Mouse (Mus musculus) heart, postnatal 0 days (tissue): ENCODE results near the gene Flvcr1. TPM values are rescaled to one million over a fixed set of nuclear protein-coding genes. Genes with fewer than 3 reads are reported as not detected.

ENCODE experiments used
- ATAC-seq: fragments of 200-750 bp; cut with Nextera tagmentation; 2 replicates; pipeline ENCODE4 v1.8.0; 2017; ENCODE audit warnings: low read depth, moderate number of reproducible peaks, moderate library complexity; ENCODE audit not compliant: insufficient read depth
- DNase-seq: peaks from one replicate; pipeline ENCODE4 v3.0.0-alpha.2; 2016; ENCODE audit warnings: low spot score
- H3K27ac ChIP-seq: fragments of 300-500 bp; sonication (generic); 2 replicates; pipeline ENCODE4 v1.5.1; 2014; ENCODE audit warnings: low read depth, mild to moderate bottlenecking
- H3K27me3 ChIP-seq: fragments of 300-500 bp; sonication (generic); 2 replicates; pipeline ENCODE4 v1.6.1; 2014; ENCODE audit warnings: low read length, mixed read lengths; ENCODE audit not compliant: control insufficient read depth, insufficient read depth
- H3K36me3 ChIP-seq: fragments of 300-500 bp; sonication (generic); replicated peaks from 2 replicates; pipeline ENCODE4 v1.6.1; 2014; ENCODE audit warnings: low read length, mixed read lengths; ENCODE audit not compliant: control insufficient read depth, insufficient read depth
- H3K4me1 ChIP-seq: fragments of 300-500 bp; sonication (generic); 2 replicates; pipeline ENCODE4 v1.6.1; 2014; ENCODE audit warnings: antibody characterized with exemption; ENCODE audit not compliant: control insufficient read depth, insufficient read depth
- H3K4me2 ChIP-seq: fragments of 300-500 bp; sonication (generic); 2 replicates; pipeline ENCODE4 v1.6.1; 2014; ENCODE audit warnings: low read depth, mild to moderate bottlenecking, low read length, moderate library complexity
- H3K4me3 ChIP-seq: fragments of 300-500 bp; sonication (generic); 2 replicates; pipeline ENCODE4 v1.5.1; 2014; ENCODE audit warnings: low read depth, low read length
- H3K9ac ChIP-seq: fragments of 300-500 bp; sonication (generic); replicated peaks from 2 replicates; pipeline ENCODE4 v1.6.1; 2014; ENCODE audit warnings: low read depth, low read length, mixed read lengths
- H3K9me3 ChIP-seq: fragments of 300-500 bp; sonication (generic); replicated peaks from 2 replicates; pipeline ENCODE4 v1.6.1; 2016; ENCODE audit warnings: low read length; ENCODE audit not compliant: control insufficient read depth
- CTCF ChIP-seq: IDR thresholded peaks from 2 replicates; pipeline ENCODE4 v1.5.1; 2016; ENCODE audit warnings: antibody characterized with exemption, control low read depth, low read depth
- EP300 ChIP-seq: IDR thresholded peaks from 2 replicates; pipeline ENCODE4 v1.6.1; 2016; ENCODE audit warnings: antibody characterized with exemption, low read depth
- WGBS: fragments of 180-500 bp; shearing (Covaris S2); extraction: QIAGEN DNeasy Blood & Tissue Kit; methylation state at CpG from one replicate; pipeline ENCODE4 v1.1.7; 2014; 5-methylcytosine and 5-hydroxymethylcytosine counted together
- polyA plus RNA-seq: library from polyadenylated mRNA; unstranded; fragments of >200 nt; fragmentation: Nextera tagmentation; extraction: Ambion mirVana; gene quantifications from 2 replicates; pipeline ENCODE4 v1.2.1, GENCODE M21; 2015
- total RNA-seq: library from RNA; depleted of rRNA; stranded (reverse); fragments of >200 nt; gene quantifications from 2 replicates; pipeline ENCODE4 v1.2.3, GENCODE M21; 2014; ENCODE audit warnings: low replicate concordance

Flvcr1 gene
- total and polyA plus RNA-seq, 2 experiments from 2014 or later, result 2.4 to 5.2 TPM

DNA sequence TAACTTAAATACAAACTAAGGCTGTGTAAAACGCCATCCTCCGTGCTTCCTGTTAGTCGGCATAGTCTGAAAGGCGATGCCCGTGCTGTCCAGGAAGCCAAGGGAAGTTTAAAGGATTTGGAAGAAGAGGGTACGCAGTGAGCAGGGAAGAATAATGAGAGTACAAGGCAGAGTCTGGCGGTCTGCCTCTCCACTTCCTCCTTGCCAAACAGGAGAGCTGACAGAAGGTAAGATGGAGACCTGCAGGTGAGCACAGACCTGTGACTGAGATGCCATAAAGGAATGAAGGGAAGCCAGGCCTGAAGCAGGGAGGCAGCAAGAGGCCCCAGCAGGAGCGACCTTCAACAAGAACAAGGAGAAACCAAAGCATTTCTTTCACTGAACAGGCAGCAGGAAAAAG lies 51.8 kb downstream of the Flvcr1 start:
- Histone ChIP-seq H3K4me1 (peaks cover 46% of the 10 kb centered on the region), H3K4me2 (no peak overlapping the region), H3K9ac (no peak overlapping the region), H3K27me3 (no peaks in the 10 kb centered on the region), H3K27ac (no peak overlapping the region; the same call in 1 of the 2 replicates), H3K36me3 (peaks cover 12% of the 10 kb centered on the region), H3K9me3 (no peaks in the 10 kb centered on the region), H3K4me3 (no peak overlapping the region)
- DNase-seq (no peak), ATAC-seq (no peak)
- 88% methylated on average over 8 of the region's 8 CpGs for WGBS
- TF ChIP-seq EP300 (no peak), CTCF (no peak)

DNA sequence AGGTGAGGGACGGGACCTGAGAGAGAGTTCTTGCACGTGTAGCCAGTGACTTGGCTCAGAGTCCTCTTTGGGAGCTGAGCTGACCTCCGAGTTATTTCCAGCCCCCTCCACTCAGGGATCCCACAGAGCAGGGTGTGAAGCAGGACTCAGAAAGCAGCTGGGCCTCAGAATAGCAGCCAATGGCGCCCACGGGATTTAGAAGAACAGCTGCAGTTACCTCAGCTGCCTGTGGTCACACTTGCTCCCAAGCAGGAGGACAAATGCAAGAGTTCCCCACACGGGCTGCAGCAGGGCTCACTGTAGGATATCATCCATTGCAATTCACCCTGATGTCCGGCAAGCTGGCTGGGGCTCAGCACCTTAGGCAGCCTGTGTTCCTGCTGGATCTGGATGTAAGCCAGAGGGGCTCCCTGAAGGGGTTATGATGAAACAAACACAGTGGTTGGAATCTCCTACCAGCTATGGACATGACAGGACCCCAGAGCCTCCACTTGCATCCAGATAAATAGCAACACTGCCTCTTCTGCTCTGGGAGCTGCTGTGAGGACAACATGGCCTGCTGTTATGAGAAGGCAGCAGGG lies 53.3 kb downstream of the Flvcr1 start:
- DNase-seq (peak; percentile 77), ATAC-seq (peak; percentile 84)
- Histone ChIP-seq H3K4me1 (peaks cover 49% of the 10 kb centered on the region), H3K9ac (peak overlapping the region; percentile 34; the same call in 1 of the 2 replicates), H3K27me3 (no peaks in the 10 kb centered on the region), H3K27ac (peak overlapping the region; percentile 81), H3K9me3 (no peaks in the 10 kb centered on the region), H3K36me3 (peaks cover 15% of the 10 kb centered on the region), H3K4me3 (no peak overlapping the region), H3K4me2 (peak overlapping the region; percentile 7; the same call in 1 of the 2 replicates)
- 23% methylated on average over 7 of the region's 7 CpGs for WGBS
- TF ChIP-seq CTCF (no peak), EP300 (no peak; the same call in 1 of the 2 replicates)

DNA sequence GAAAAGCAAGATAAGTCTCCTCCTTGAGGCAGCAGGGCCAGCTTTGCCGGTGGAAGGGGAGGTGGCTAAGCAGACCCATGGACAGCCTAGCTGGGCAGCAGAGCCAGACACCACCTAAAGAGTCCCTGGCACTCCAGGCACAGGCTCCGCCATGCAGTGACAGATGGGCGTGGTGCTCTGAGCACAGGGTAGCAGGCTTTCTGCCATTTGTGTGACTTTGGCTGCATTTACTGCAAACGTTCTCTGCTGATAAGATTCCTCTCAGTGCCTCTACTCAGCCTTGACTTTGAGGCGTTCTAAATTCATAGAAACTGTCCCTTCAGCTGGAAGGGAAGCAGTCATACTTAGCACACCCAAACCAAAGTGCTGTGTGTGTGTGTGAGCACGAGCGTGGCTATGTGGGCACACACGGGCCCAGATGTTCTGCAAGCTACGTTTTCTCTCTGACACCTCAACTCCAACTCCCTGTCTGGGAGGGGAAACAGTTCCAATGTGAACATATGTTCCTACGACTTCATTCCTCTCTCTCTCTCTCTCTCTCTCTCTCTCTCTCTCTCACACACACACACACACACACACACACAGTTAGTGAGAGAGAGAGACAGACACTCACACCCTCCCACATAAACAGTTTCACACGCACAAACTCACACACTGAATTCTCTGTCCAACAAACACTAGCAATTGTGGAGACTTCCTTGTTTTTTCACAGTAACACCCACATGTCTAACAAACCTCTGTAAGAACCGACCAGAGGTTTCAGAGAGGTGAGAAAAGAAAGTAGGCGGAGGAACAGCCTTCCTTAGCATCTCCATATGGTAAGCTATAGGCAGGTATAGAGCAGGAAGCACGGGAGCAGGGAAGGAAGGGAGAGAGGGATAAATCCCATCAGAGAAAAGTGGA lies 54.0 kb downstream of the Flvcr1 start:
- no peak overlapping the region for H3K9ac ChIP-seq
- 38% methylated on average over 14 of the region's 14 CpGs for WGBS
- H3K36me3 ChIP-seq, result peaks cover 15% of the 10 kb centered on the region
- TF ChIP-seq EP300 (no peak), CTCF (no peak)
- DNase-seq, result no peak
- H3K27me3 ChIP-seq, result no peaks in the 10 kb centered on the region
- H3K27ac ChIP-seq, result peak overlapping the region; percentile 81
- H3K9me3 ChIP-seq, result no peaks in the 10 kb centered on the region
- H3K4me3 ChIP-seq, result no peak overlapping the region
- peaks cover 43% of the 10 kb centered on the region for H3K4me1 ChIP-seq
- peak; percentile 24; the same call in 1 of the 2 replicates for ATAC-seq
- H3K4me2 ChIP-seq, result no peak overlapping the region

GRCm38 (mm10) chr1:190968010-190968409 lies 57.9 kb downstream of the Flvcr1 start:
- 86% methylated on average over 7 of the region's 7 CpGs for WGBS
- DNase-seq (no peak), ATAC-seq (no peak)
- no peak overlapping the region for H3K9ac ChIP-seq
- peaks cover 32% of the 10 kb centered on the region for H3K4me1 ChIP-seq
- no peak overlapping the region for H3K27ac ChIP-seq
- H3K4me3 ChIP-seq, result no peak overlapping the region
- peaks cover 15% of the 10 kb centered on the region for H3K36me3 ChIP-seq
- TF ChIP-seq EP300 (no peak), CTCF (no peak)
- no peak overlapping the region for H3K4me2 ChIP-seq
- no peaks in the 10 kb centered on the region for H3K9me3 ChIP-seq
- no peaks in the 10 kb centered on the region for H3K27me3 ChIP-seq

DNA sequence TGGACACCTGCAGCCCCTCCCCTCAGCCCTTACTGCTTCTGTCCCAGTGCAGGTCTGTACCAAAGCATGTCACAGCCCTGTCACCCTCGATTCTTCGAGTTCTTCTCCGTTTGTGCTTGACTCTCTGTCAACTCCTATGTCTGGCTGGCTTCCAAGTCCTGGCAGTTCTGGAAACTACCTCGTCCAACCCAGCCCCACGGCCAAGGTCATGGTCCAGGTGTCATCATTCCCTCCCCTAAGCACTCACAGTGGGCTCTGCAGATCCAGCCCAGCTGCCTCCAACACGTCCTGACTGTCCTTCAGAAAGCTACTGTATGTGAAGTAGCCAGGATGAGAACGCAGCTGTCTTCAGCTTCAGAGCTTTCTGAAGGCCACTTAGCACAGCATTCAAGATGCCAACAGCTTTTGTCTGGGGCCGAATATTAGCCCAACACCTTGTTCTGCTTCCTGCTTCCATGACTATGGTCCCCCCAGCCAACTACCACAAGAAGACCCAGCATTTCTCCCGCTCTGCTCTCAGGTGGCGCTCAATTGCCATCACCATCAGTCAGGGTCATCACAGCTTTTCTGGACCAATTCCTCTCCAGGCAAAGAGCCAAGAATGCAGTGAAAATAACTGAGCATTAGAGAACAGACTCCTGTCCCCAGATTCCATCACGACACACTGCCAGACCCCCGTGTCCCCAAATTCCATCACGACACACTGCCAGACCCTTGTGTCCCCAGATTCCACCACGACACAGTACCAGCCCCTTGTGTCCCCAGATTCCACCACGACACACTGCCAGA lies 60.8 kb downstream of the Flvcr1 start:
- Histone ChIP-seq H3K27ac (peak overlapping the region; percentile 59), H3K4me2 (no peak overlapping the region), H3K36me3 (peaks cover 21% of the 10 kb centered on the region), H3K4me1 (peaks cover 15% of the 10 kb centered on the region), H3K9ac (no peak overlapping the region), H3K9me3 (no peaks in the 10 kb centered on the region), H3K27me3 (no peaks in the 10 kb centered on the region), H3K4me3 (no peak overlapping the region)
- 33% methylated on average over 15 of the region's 15 CpGs for WGBS
- ATAC-seq (peak; percentile 63), DNase-seq (peak; percentile 20)
- no peak for TF ChIP-seq EP300
- no peak for TF ChIP-seq CTCF
